9 mouse cellular contexts compared by ENCODE assay signal in the genomic region with DNA sequence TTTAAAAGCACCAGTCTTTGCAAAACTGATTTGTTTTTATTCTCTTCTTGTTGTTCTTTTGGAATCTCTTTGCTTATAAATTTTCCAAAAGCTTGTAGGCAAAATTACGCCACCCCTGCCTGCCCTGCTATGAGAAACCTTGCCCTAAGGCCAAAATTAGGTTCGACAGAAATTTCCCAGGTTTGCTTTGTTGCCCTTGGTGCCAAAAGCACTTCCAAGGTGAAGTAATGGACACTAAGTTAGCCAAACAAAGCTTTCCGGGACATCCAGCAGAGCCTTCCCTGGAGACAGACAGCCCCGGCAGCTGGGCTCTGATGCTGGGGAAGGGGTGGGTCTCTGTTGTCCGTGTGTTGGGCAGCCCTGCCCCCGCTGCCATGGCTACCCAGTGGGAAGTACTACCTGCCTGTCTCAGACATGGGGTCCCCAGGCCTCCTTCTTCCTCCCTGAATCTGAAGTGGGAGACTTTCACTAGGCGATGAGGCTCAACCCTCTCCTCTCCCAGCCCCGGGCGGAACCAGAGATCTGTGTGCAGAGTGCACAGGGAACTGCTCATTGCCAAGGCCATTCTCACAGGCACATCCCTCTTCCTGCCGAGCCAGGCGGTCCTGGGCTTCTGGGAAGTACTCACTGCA. TPM values are rescaled to one million over a fixed set of nuclear protein-coding genes. Genes with fewer than 3 reads are reported as not detected.
DNase-seq lines count a peak whose midpoint lies in the region; ATAC-seq and TF ChIP-seq lines count a peak whose summit lies in the region.
"Had no signal": no experiment of that assay in that cellular context is flagged by ENCODE, and none has a peak within 500 bp of the region (broad histone marks: within the 10 kb centered on the region; RNA-seq: fewer than 3 reads in every experiment).

No protein-coding gene starts in this region.

- H3K27me3 ChIP-seq in kidney, postnatal 0 days (ENCODE audit: insufficient read depth, low read length) = no peaks in the 10 kb centered on the region
- no peaks in the 10 kb centered on the region for H3K27me3 ChIP-seq in midbrain, embryonic 15.5 days (replicated peaks)

- H3K9ac ChIP-seq in kidney, postnatal 0 days (ENCODE audit: low read depth, low read length) = no peak overlapping the region
- H3K9ac ChIP-seq in midbrain, embryonic 15.5 days = no peak overlapping the region
- H3K9ac ChIP-seq: liver, embryonic 14.5 days had no signal

- TF ChIP-seq CTCF in kidney, postnatal 0 days (IDR thresholded peaks at IDR 0.05; ENCODE audit: low read depth) = no peak

- peak overlapping the region; percentile 13; the same call in 1 of the 2 replicates for H3K4me2 ChIP-seq in kidney, postnatal 0 days (ENCODE audit: low read length)
- peak overlapping the region; percentile 22 for H3K4me2 ChIP-seq in midbrain, embryonic 15.5 days

- no peak for ATAC-seq in kidney, postnatal 0 days (replicated peaks; ENCODE audit: low FRiP score, low read depth)
- 0 out of 2 replicates have a peak, but pooled peaks have one; percentile 15 for ATAC-seq in midbrain, embryonic 15.5 days (replicated peaks)

- peaks cover 13% of the 10 kb centered on the region; the same call in 1 of the 2 replicates for H3K4me1 ChIP-seq in kidney, postnatal 0 days (replicated peaks; ENCODE audit: insufficient read depth, low read length)
- peaks cover 18% of the 10 kb centered on the region for H3K4me1 ChIP-seq in midbrain, embryonic 15.5 days

- peak; percentile 55 to 64 for DNase-seq in urinary bladder, postnatal 4 days (ENCODE audit: low spot score in 2 of 2)
- no peak for DNase-seq in urinary bladder, adult 2 months (ENCODE audit: low spot score)
- DNase-seq in heart, adult 9 months (ENCODE audit: low spot score in 2 of 2) = peak; percentile 80 to 88
- no peak for DNase-seq in kidney, postnatal 0 days (ENCODE audit: low spot score)
- no peak for DNase-seq in frontal cortex, postnatal 10 days (ENCODE audit: low spot score in 2 of 2)
- DNase-seq in layer of hippocampus, postnatal 10 days (ENCODE audit: low spot score in 2 of 2) = no peak
- no peak for DNase-seq in spleen, postnatal 4 days (ENCODE audit: low spot score in 2 of 2)

- no peaks in the 10 kb centered on the region for H3K36me3 ChIP-seq in kidney, postnatal 0 days (ENCODE audit: insufficient read depth, low read length)
- H3K36me3 ChIP-seq in midbrain, embryonic 15.5 days (replicated peaks) = no peaks in the 10 kb centered on the region

- no peak overlapping the region for H3K27ac ChIP-seq in kidney, postnatal 0 days
- H3K27ac ChIP-seq in midbrain, embryonic 15.5 days = peak overlapping the region; percentile 26; the same call in 1 of the 2 replicates
- H3K27ac ChIP-seq: liver, embryonic 14.5 days had no signal

- 32% methylated on average over 11 of the region's 11 CpGs for WGBS in kidney, postnatal 0 days
- 21% methylated on average over 11 of the region's 11 CpGs for WGBS in midbrain, embryonic 15.5 days

- no peaks in the 10 kb centered on the region for H3K9me3 ChIP-seq in kidney, postnatal 0 days (replicated peaks; ENCODE audit: low read length)
- no peaks in the 10 kb centered on the region for H3K9me3 ChIP-seq in midbrain, embryonic 15.5 days

- no peak overlapping the region for H3K4me3 ChIP-seq in kidney, postnatal 0 days (replicated peaks; ENCODE audit: low read depth, low read length)
- no peak overlapping the region for H3K4me3 ChIP-seq in midbrain, embryonic 15.5 days

RNA-seq across cellular contexts. Expression of gene Prelp, which starts 3.6 kb away (rescaled TPM):
- polyA plus RNA-seq in urinary bladder, adult 2 months (2012; rRNA removed) = 89.1 and 164 TPM in 2 replicates
- 2.2 TPM in 2 replicates for polyA plus RNA-seq in kidney, postnatal 0 days (2015; fragmentation: Nextera tagmentation; extraction: Ambion mirVana)
- polyA plus RNA-seq in midbrain, embryonic 15.5 days (2015; fragmentation: Nextera tagmentation; extraction: Ambion mirVana) = 8.4 and 9.5 TPM in 2 replicates
- 1 to 10 TPM; 4.1 to 4.6 TPM for total RNA-seq in layer of hippocampus, postnatal 10 days (2021)

RNA-seq across cellular contexts. Expression of gene Optc, which starts 9.8 kb away (rescaled TPM):
- polyA plus RNA-seq in urinary bladder, adult 2 months (2012; rRNA removed) = 133 and 156 TPM in 2 replicates
- polyA plus RNA-seq in kidney, postnatal 0 days (2015; fragmentation: Nextera tagmentation; extraction: Ambion mirVana) = 0.39 and 0.40 TPM in 2 replicates
- polyA plus RNA-seq in midbrain, embryonic 15.5 days (2015; fragmentation: Nextera tagmentation; extraction: Ambion mirVana) = 2.8 and 3.7 TPM in 2 replicates
- total RNA-seq in layer of hippocampus, postnatal 10 days (2021) = 1 to 10 TPM in 1 of 2 experiments, under 1 TPM in 1; 0.94 to 1.1 TPM

Comparison
In these comparisons a context has a peak if more than half of its experiments do, and no peak if none do; other contexts are left out.
1. DNase-seq: peak in urinary bladder, postnatal 4 days (2 of 2) and heart, adult 9 months (2 of 2); none in urinary bladder, adult 2 months (single experiment), kidney, postnatal 0 days (single experiment), frontal cortex, postnatal 10 days (0 of 2), layer of hippocampus, postnatal 10 days (0 of 2) and spleen, postnatal 4 days (0 of 2).
2. RNA of gene Optc, which starts 9.8 kb away (polyA plus RNA-seq): 133 to 156 TPM in urinary bladder, adult 2 months; 2.8 to 3.7 TPM in midbrain, embryonic 15.5 days and 0.39 to 0.40 TPM in kidney, postnatal 0 days; every median in the first group is over 10 times any median in the second.